Mouse (Mus musculus) megakaryocyte, embryonic 14.5 days (primary cell): Measurements from ENCODE around the gene Sec24a.

ENCODE experiments used
- FLI1 ChIP-seq: IDR thresholded peaks from 2 replicates; pipeline ENCODE4 v1.6.1; 2012; ENCODE audit warnings: low read length, inconsistent platforms, mixed read lengths
- GATA1 ChIP-seq: IDR thresholded peaks from 3 replicates; pipeline ENCODE4 v1.6.1; 2012; ENCODE audit warnings: mixed read lengths, low read length, inconsistent platforms, borderline replicate concordance

DNA sequence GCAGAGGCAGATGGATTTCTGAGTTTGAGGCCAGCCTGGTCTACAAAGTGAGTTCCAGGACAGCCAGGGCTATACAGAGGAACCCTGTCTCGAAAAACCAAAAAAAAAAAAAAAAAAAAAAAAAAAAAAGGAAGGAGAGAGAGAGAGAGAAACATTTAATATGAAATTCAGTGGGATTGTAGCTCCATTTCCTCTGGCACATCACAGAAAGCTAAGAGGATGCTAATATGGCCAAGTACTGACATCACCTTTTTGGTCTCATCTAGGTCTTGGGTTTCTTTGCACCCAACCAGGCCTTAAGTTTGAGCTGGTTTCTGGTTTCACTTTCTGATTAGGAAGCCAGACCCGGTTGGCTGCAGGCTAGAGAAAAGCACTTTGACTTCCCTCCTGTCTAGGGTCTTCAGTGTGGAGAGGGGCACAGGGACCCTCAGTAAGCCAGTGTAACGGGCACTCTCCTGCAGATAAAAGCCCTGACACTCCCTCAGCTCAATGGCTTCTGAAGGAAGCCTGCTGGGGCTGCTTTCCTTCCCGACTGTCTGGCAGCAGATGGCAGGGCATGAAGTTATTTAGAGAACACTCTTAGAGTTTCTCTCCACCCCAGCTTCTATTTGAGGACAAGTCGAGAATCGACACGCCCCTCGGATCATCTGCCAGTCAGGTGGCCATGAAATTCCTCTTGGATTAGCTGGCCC lies 37.3 kb upstream of the Sec24a start:
- no peak for TF ChIP-seq GATA1
- no peak for TF ChIP-seq FLI1
